Mouse (Mus musculus): ENCODE measurements around the gene Sync.

Sync gene

GRCm38 (mm10) chr4:129304306-129304705 lies 16.9 kb downstream of the Sync start:
- no peaks in the 10 kb centered on the region for H3K27me3 ChIP-seq (ENCODE audit: control insufficient read depth, insufficient read depth, low read length, poor library complexity, severe bottlenecking)
- no peak for DNase-seq (ENCODE audit: low read depth, low spot score)
- 0 out of 2 replicates have a peak, but pooled peaks cover 5% of the 10 kb centered on the region for H3K36me3 ChIP-seq (ENCODE audit: control insufficient read depth, insufficient read depth, low read length, poor library complexity, severe bottlenecking)

- H3K27me3 ChIP-seq (ENCODE audit: control insufficient read depth, insufficient read depth, low read length, poor library complexity, severe bottlenecking): no peaks in the 10 kb centered on the region
- peaks cover 8% of the 10 kb centered on the region; the same call in 1 of the 2 replicates for H3K36me3 ChIP-seq (ENCODE audit: control insufficient read depth, insufficient read depth, low read length, poor library complexity, severe bottlenecking)
- no peak for DNase-seq (ENCODE audit: low read depth, low spot score)
These were observed 20.5 kb downstream of the Sync start for GRCm38 (mm10) chr4:129307936-129308335.

GRCm38 (mm10) chr4:129313886-129314285 lies 26.5 kb downstream of the Sync start:
- no peaks in the 10 kb centered on the region for H3K27me3 ChIP-seq (ENCODE audit: control insufficient read depth, insufficient read depth, low read length, poor library complexity, severe bottlenecking)
- peaks cover 21% of the 10 kb centered on the region for H3K36me3 ChIP-seq (ENCODE audit: control insufficient read depth, insufficient read depth, low read length, poor library complexity, severe bottlenecking)
- DNase-seq (ENCODE audit: low read depth, low spot score): no peak

GRCm38 (mm10) chr4:129320876-129321275 lies 33.5 kb downstream of the Sync start:
- no peak for DNase-seq (ENCODE audit: low read depth, low spot score)
- H3K36me3 ChIP-seq (ENCODE audit: control insufficient read depth, insufficient read depth, low read length, poor library complexity, severe bottlenecking): peaks cover 19% of the 10 kb centered on the region
- no peaks in the 10 kb centered on the region for H3K27me3 ChIP-seq (ENCODE audit: control insufficient read depth, insufficient read depth, low read length, poor library complexity, severe bottlenecking)

GRCm38 (mm10) chr4:129322042-129322441 lies 34.6 kb downstream of the Sync start:
- no peaks in the 10 kb centered on the region for H3K27me3 ChIP-seq (ENCODE audit: control insufficient read depth, insufficient read depth, low read length, poor library complexity, severe bottlenecking)
- H3K36me3 ChIP-seq (ENCODE audit: control insufficient read depth, insufficient read depth, low read length, poor library complexity, severe bottlenecking): peaks cover 15% of the 10 kb centered on the region; the same call in 1 of the 2 replicates
- DNase-seq (ENCODE audit: low read depth, low spot score): no peak

- DNase-seq (ENCODE audit: low read depth, low spot score): no peak
- H3K36me3 ChIP-seq (ENCODE audit: control insufficient read depth, insufficient read depth, low read length, poor library complexity, severe bottlenecking): peaks cover 14% of the 10 kb centered on the region; the same call in 1 of the 2 replicates
- no peaks in the 10 kb centered on the region for H3K27me3 ChIP-seq (ENCODE audit: control insufficient read depth, insufficient read depth, low read length, poor library complexity, severe bottlenecking)
These were observed 36.1 kb downstream of the Sync start for GRCm38 (mm10) chr4:129323491-129323890.

- DNase-seq (ENCODE audit: low read depth, low spot score): no peak
- H3K36me3 ChIP-seq (ENCODE audit: control insufficient read depth, insufficient read depth, low read length, poor library complexity, severe bottlenecking): peaks cover 15% of the 10 kb centered on the region; the same call in 1 of the 2 replicates
- no peaks in the 10 kb centered on the region for H3K27me3 ChIP-seq (ENCODE audit: control insufficient read depth, insufficient read depth, low read length, poor library complexity, severe bottlenecking)
These were observed 37.3 kb downstream of the Sync start for GRCm38 (mm10) chr4:129324756-129325155.

GRCm38 (mm10) chr4:129326191-129326590 lies 38.8 kb downstream of the Sync start:
- Histone ChIP-seq H3K36me3 (ENCODE audit: control insufficient read depth, insufficient read depth, low read length, poor library complexity, severe bottlenecking) (peaks cover 8% of the 10 kb centered on the region; the same call in 1 of the 2 replicates), H3K27me3 (ENCODE audit: control insufficient read depth, insufficient read depth, low read length, poor library complexity, severe bottlenecking) (no peaks in the 10 kb centered on the region)
- no peak for DNase-seq (ENCODE audit: low read depth, low spot score)

- DNase-seq (ENCODE audit: low read depth, low spot score): no peak
- Histone ChIP-seq H3K27me3 (ENCODE audit: control insufficient read depth, insufficient read depth, low read length, poor library complexity, severe bottlenecking) (no peaks in the 10 kb centered on the region), H3K36me3 (ENCODE audit: control insufficient read depth, insufficient read depth, low read length, poor library complexity, severe bottlenecking) (peaks cover 3% of the 10 kb centered on the region; the same call in 1 of the 2 replicates)
These were observed 45.4 kb downstream of the Sync start for GRCm38 (mm10) chr4:129332846-129333245.

- DNase-seq (ENCODE audit: low read depth, low spot score): no peak
- 0 out of 2 replicates have a peak, but pooled peaks cover 1% of the 10 kb centered on the region for H3K36me3 ChIP-seq (ENCODE audit: control insufficient read depth, insufficient read depth, low read length, poor library complexity, severe bottlenecking)
These were observed 47.3 kb downstream of the Sync start for GRCm38 (mm10) chr4:129334677-129335215.

GRCm38 (mm10) chr4:129335216-129336074 lies 48.0 kb downstream of the Sync start, which contains the start of the genes Rbbp4 and Zbtb8os:
Gene Rbbp4 (minus strand): TSS chr4:129335370.
Gene Zbtb8os (plus strand): TSS chr4:129335695.
- H3K36me3 ChIP-seq (ENCODE audit: control insufficient read depth, insufficient read depth, low read length, poor library complexity, severe bottlenecking): 0 out of 2 replicates have a peak, but pooled peaks cover 1% of the 10 kb centered on the region
- H3K27me3 ChIP-seq (ENCODE audit: control insufficient read depth, insufficient read depth, low read length, poor library complexity, severe bottlenecking): no peaks in the 10 kb centered on the region
- peak; percentile 99 for DNase-seq (ENCODE audit: low read depth, low spot score)

More at GRCm38 (mm10) chr4:129334677-129335215, 47.3 kb downstream of the Sync start:
- no peaks in the 10 kb centered on the region for H3K27me3 ChIP-seq (ENCODE audit: control insufficient read depth, insufficient read depth, low read length, poor library complexity, severe bottlenecking)

GRCm38 (mm10) chr4:129336291-129336690 lies 48.9 kb downstream of the Sync start:
- 0 out of 2 replicates have a peak, but pooled peaks cover 3% of the 10 kb centered on the region for H3K36me3 ChIP-seq (ENCODE audit: control insufficient read depth, insufficient read depth, low read length, poor library complexity, severe bottlenecking)
- no peak for DNase-seq (ENCODE audit: low read depth, low spot score)
- no peaks in the 10 kb centered on the region for H3K27me3 ChIP-seq (ENCODE audit: control insufficient read depth, insufficient read depth, low read length, poor library complexity, severe bottlenecking)

- peaks cover 7% of the 10 kb centered on the region for H3K36me3 ChIP-seq (ENCODE audit: control insufficient read depth, insufficient read depth, low read length, poor library complexity, severe bottlenecking)
- DNase-seq (ENCODE audit: low read depth, low spot score): no peak
These were observed 52.3 kb downstream of the Sync start for GRCm38 (mm10) chr4:129339743-129340142.

GRCm38 (mm10) chr4:129341888-129342287 lies 54.5 kb downstream of the Sync start:
- DNase-seq (ENCODE audit: low read depth, low spot score): peak; percentile 32
- Histone ChIP-seq H3K36me3 (ENCODE audit: control insufficient read depth, insufficient read depth, low read length, poor library complexity, severe bottlenecking) (peaks cover 13% of the 10 kb centered on the region), H3K27me3 (ENCODE audit: control insufficient read depth, insufficient read depth, low read length, poor library complexity, severe bottlenecking) (no peaks in the 10 kb centered on the region)

More at GRCm38 (mm10) chr4:129339743-129340142, 52.3 kb downstream of the Sync start:
- H3K27me3 ChIP-seq (ENCODE audit: control insufficient read depth, insufficient read depth, low read length, poor library complexity, severe bottlenecking): no peaks in the 10 kb centered on the region

- H3K27me3 ChIP-seq (ENCODE audit: control insufficient read depth, insufficient read depth, low read length, poor library complexity, severe bottlenecking): no peaks in the 10 kb centered on the region
These were observed 55.3 kb downstream of the Sync start for GRCm38 (mm10) chr4:129342705-129343104.

More at GRCm38 (mm10) chr4:129342705-129343104, 55.3 kb downstream of the Sync start:
- peaks cover 13% of the 10 kb centered on the region for H3K36me3 ChIP-seq (ENCODE audit: control insufficient read depth, insufficient read depth, low read length, poor library complexity, severe bottlenecking)
- DNase-seq (ENCODE audit: low read depth, low spot score): no peak

All from splenic B cell, adult 2 months (primary cell).